Mouse (Mus musculus): ENCODE measurements at regions not wholly inside any gene's neighbourhood (a gene's known extent, or its start where the extent isn't known, plus 50 kb on each side); places are given as distances from the start of the nearest gene placed in this dataset.

DNA sequence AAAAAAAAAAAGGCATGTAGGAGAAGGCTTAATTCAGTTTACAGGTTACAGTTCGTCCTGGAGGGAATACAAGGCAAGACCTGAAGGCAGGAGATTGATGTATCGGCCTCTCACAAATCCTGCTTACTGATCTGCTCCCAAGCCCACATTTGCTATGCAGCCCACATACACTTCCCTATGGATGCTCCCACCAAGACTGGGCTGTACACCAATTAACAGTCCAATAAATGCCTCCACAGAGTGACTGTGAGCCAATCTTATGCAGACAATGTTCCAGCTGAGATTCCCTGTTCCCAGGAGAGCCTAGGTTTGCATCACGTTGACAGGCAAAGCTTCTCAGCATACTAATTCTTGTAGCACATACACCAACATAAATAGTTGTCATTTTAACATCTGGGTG is 1837.9 kb upstream of the Gm38303 start:
- no peak overlapping the region for H3K9ac ChIP-seq (ENCODE audit: low read depth, low read length)
- H3K27ac ChIP-seq (ENCODE audit: low read length) = no peak overlapping the region
- H3K9me3 ChIP-seq (replicated peaks; ENCODE audit: control insufficient read depth, low read length, poor library complexity, severe bottlenecking) = no peaks in the 10 kb centered on the region
- no peak overlapping the region for H3K4me2 ChIP-seq (ENCODE audit: low read length)
- no peaks in the 10 kb centered on the region for H3K36me3 ChIP-seq (ENCODE audit: control insufficient read depth, insufficient read depth, low read length)
- WGBS = 43% methylated on average over 3 of the region's 3 CpGs
- no peaks in the 10 kb centered on the region for H3K4me1 ChIP-seq (ENCODE audit: control insufficient read depth, insufficient read depth, low read length)
- H3K27me3 ChIP-seq (ENCODE audit: control insufficient read depth, insufficient read depth, low read depth, low read length) = no peaks in the 10 kb centered on the region
- peak; percentile 56 for ATAC-seq
- no peak overlapping the region for H3K4me3 ChIP-seq (ENCODE audit: low read depth, low read length)

DNA sequence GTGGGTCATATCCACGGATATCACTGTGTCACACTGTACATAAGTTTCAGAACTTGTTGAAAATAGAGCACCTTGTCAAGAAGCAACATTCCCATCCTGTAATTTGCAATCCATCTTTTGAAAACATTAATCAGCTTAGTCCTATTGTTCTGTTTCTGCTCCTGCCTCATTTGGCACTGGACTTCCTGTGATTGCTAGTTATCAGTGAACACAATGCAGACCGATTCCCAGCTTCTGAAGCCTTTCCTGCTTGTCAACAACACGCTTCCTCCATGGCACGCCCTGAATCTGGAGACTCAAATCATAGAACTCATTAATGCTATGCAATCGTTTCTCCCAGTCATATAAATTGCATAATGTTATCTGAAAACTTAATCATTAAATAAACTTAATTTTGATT is 1815.8 kb upstream of the Gm38303 start:
- WGBS = 76% methylated on average over 5 of the region's 5 CpGs
- Histone ChIP-seq H3K36me3 (ENCODE audit: control insufficient read depth, insufficient read depth, low read length) (no peaks in the 10 kb centered on the region), H3K27ac (ENCODE audit: low read length) (no peak overlapping the region), H3K9ac (ENCODE audit: low read depth, low read length) (no peak overlapping the region), H3K4me3 (ENCODE audit: low read depth, low read length) (no peak overlapping the region), H3K4me2 (ENCODE audit: low read length) (no peak overlapping the region), H3K4me1 (ENCODE audit: control insufficient read depth, insufficient read depth, low read length) (no peaks in the 10 kb centered on the region), H3K9me3 (replicated peaks; ENCODE audit: control insufficient read depth, low read length, poor library complexity, severe bottlenecking) (no peaks in the 10 kb centered on the region), H3K27me3 (ENCODE audit: control insufficient read depth, insufficient read depth, low read depth, low read length) (no peaks in the 10 kb centered on the region)
- ATAC-seq = no peak
